Mouse (Mus musculus): ENCODE results near the gene Gpatch4. TPM values are rescaled to one million over a fixed set of nuclear protein-coding genes. Genes with fewer than 3 reads are reported as not detected.

Gene Gpatch4
- total and polyA plus RNA-seq, 3 experiments = 105 to 240 (median 135) TPM

DNA sequence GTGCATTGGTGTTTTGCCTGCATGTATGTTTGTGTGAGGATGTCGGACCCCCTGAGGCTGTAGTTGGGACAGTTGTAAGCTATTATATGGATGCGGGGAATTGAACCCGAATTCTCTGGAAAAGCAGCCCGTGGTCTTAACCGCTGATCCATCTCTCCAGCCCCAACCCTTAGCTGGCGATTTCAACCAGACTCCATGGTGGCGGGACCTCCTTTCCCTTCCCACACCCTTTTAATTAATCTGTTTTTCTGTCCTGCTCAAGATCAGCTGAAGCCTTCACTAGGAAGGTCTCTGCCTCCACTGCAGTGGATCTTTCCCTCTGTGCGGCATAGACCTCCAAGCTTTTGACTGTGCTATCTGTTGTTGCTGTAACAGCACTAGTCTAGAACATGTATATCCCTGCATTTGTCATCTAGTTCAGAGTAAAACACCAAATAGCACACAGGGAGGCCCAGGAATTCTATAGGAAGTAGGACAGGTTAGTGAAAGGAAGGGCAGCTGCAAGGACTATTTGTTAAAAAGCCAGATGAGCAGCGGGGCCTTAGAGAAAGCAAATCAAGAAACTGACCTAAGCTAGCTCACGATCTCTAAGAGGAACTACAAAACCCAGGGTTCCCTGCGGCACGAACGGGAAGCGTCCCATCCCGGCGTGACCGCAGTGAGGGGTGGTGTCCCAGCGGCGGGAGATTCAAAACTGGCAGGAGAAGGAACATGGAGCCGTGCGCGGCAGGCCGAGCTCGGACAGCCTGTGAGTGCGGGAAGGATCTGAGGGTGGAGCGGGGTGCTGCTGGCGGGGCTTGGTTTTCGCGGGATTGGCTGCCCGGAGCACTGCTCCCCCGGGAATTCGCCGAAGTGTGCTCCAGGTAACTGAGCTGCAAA, 38.7 kb downstream of the Gpatch4 start, which contains the start of gene Iqgap3:
Gene Iqgap3, plus strand, starts transcription at position 627 of the 879 bp plus-strand sequence.
- H3K4me1 ChIP-seq (ENCODE audit: control insufficient read depth in 1 of 2, insufficient read depth in 2 of 2, low read length in 2 of 2) = peaks cover 3 to 10% of the 10 kb centered on the region in 2 experiments
- DNase-seq (ENCODE audit: low read depth, low spot score) = peak; percentile 95
- peaks cover 13% of the 10 kb centered on the region for H3K79me2 ChIP-seq (ENCODE audit: control insufficient read depth, insufficient read depth, low read length, poor library complexity)
- peak within 1 kb of the TSS; percentile 48 for H3K27ac ChIP-seq (ENCODE audit: control insufficient read depth, low read depth, low read length)
- H3K4me3 ChIP-seq (ENCODE audit: control insufficient read depth in 1 of 2, insufficient read depth in 1 of 2, low read depth in 2 of 2, low read length in 2 of 2) = peak within 1 kb of the TSS; percentile 69 to 75
- no peaks in the 10 kb centered on the region for H3K9me3 ChIP-seq (replicated peaks; ENCODE audit: insufficient read depth, low read length)
- H3K36me3 ChIP-seq (ENCODE audit: control insufficient read depth in 1 of 2, insufficient read depth in 2 of 2, low read length in 2 of 2) = peaks cover 0 to 4% of the 10 kb centered on the region in 2 experiments; a peak in 2 of 4 replicates
- H3K27me3 ChIP-seq (ENCODE audit: control insufficient read depth in 1 of 2, insufficient read depth in 2 of 2, low read length in 2 of 2) = peaks cover 12 to 13% of the 10 kb centered on the region in 2 experiments
- H3K9ac ChIP-seq (ENCODE audit: control insufficient read depth, low read depth, low read length, poor library complexity, severe bottlenecking) = peak within 1 kb of the TSS; percentile 68
- TF ChIP-seq ETS1 (IDR thresholded peaks at IDR 0.05; ENCODE audit: low read depth, low read length) = 0 out of 2 replicates have a peak, but pooled peaks have one; percentile 32
- TF ChIP-seq ELF1 (IDR thresholded peaks at IDR 0.05; ENCODE audit: low read depth, low read length) = peak; percentile 94
- no peak for TF ChIP-seq MEF2A (IDR thresholded peaks at IDR 0.05; ENCODE audit: extremely low read depth, insufficient replicate concordance, low read depth, low read length, poor library complexity, severe bottlenecking)
- TF ChIP-seq MAFK (IDR thresholded peaks at IDR 0.05; ENCODE audit: borderline replicate concordance, low read depth, low read length) = no peak
- no peak for TF ChIP-seq ZNF384 (IDR thresholded peaks at IDR 0.05; ENCODE audit: low read depth, low read length)
- no peak for TF ChIP-seq GABPA (IDR thresholded peaks at IDR 0.05; ENCODE audit: low read depth, low read length)
- peak; percentile 99 for TF ChIP-seq SIN3A (IDR thresholded peaks at IDR 0.05; ENCODE audit: low read length)
- TF ChIP-seq POLR2AphosphoS2 (IDR thresholded peaks at IDR 0.05; ENCODE audit: low read length) = peak; percentile 73
- TF ChIP-seq ZKSCAN1 (IDR thresholded peaks at IDR 0.05; ENCODE audit: low read depth, low read length) = no peak
- TF ChIP-seq CTCF (IDR thresholded peaks at IDR 0.05 in 2 of 3, conservative IDR thresholded peaks at IDR 0.05 in 1 of 3; ENCODE audit: control insufficient read depth in 1 of 3, insufficient read depth in 1 of 3, low read depth in 2 of 3, low read length in 3 of 3, poor library complexity in 1 of 3, severe bottlenecking in 1 of 3) = no peak
- no peak for TF ChIP-seq TAL1 (IDR thresholded peaks at IDR 0.05; ENCODE audit: low read length)
- peak; percentile 98 for TF ChIP-seq MXI1 (IDR thresholded peaks at IDR 0.05; ENCODE audit: low read depth, low read length)
- no peak for TF ChIP-seq RAD21 (IDR thresholded peaks at IDR 0.05; ENCODE audit: low read depth, low read length)
- no peak for TF ChIP-seq SMC3 (IDR thresholded peaks at IDR 0.05; ENCODE audit: low read depth, low read length)
- peak; percentile 80 for TF ChIP-seq USF1 (IDR thresholded peaks at IDR 0.05; ENCODE audit: low read depth, low read length)
- TF ChIP-seq TBP (IDR thresholded peaks at IDR 0.05; ENCODE audit: low read depth, low read length) = peak; percentile 65
- TF ChIP-seq NRF1 (IDR thresholded peaks at IDR 0.05; ENCODE audit: insufficient read depth, low read depth, low read length, poor library complexity, severe bottlenecking) = 0 out of 2 replicates have a peak, but pooled peaks have one; percentile 12
- TF ChIP-seq USF2 (IDR thresholded peaks at IDR 0.05; ENCODE audit: borderline replicate concordance in 1 of 2, insufficient read depth in 1 of 2, low read depth in 1 of 2, low read length in 2 of 2) = no peak
- TF ChIP-seq JUND (IDR thresholded peaks at IDR 0.05; ENCODE audit: low read depth, low read length) = no peak
- peak; percentile 73 for TF ChIP-seq MAX (IDR thresholded peaks at IDR 0.05; ENCODE audit: low read length)
- TF ChIP-seq BHLHE40 (IDR thresholded peaks at IDR 0.05; ENCODE audit: borderline replicate concordance, low read depth, low read length) = no peak
- TF ChIP-seq POLR2A (IDR thresholded peaks at IDR 0.05; ENCODE audit: control insufficient read depth in 1 of 2, insufficient read depth in 1 of 2, low read depth in 1 of 2, low read length in 2 of 2, poor library complexity in 1 of 2) = peak in 1 of 2 experiments; percentile 85; a peak in 3 of 4 replicates
- no peak for TF ChIP-seq POLR2AphosphoS5 (IDR thresholded peaks at IDR 0.05; ENCODE audit: borderline replicate concordance, low read depth, low read length)
- TF ChIP-seq NELFE (IDR thresholded peaks at IDR 0.05; ENCODE audit: low read depth, low read length) = peak; percentile 73
- TF ChIP-seq TCF12 (IDR thresholded peaks at IDR 0.05; ENCODE audit: low read depth, low read length) = no peak
- peak; percentile 99 for TF ChIP-seq HCFC1 (IDR thresholded peaks at IDR 0.05; ENCODE audit: low read depth, low read length)
- peak; percentile 99 for TF ChIP-seq E2F4 (IDR thresholded peaks at IDR 0.05; ENCODE audit: borderline replicate concordance, low read depth, low read length)
- TF ChIP-seq CHD2 (IDR thresholded peaks at IDR 0.05; ENCODE audit: low read length) = peak; percentile 53
- 0 out of 2 replicates have a peak, but pooled peaks have one; percentile 46 for TF ChIP-seq CHD1 (IDR thresholded peaks at IDR 0.05; ENCODE audit: low read depth, low read length)
- no peak for TF ChIP-seq ZC3H11A (IDR thresholded peaks at IDR 0.05; ENCODE audit: low read depth, low read length)
- peak; percentile 84 for TF ChIP-seq MAZ (IDR thresholded peaks at IDR 0.05; ENCODE audit: low read depth, low read length)
- no peak for TF ChIP-seq RCOR1 (IDR thresholded peaks at IDR 0.05; ENCODE audit: low read depth, low read length)
- peak; percentile 93 for TF ChIP-seq KAT2A (conservative IDR thresholded peaks at IDR 0.05; ENCODE audit: low read depth, low read length)
- TF ChIP-seq UBTF (IDR thresholded peaks at IDR 0.05; ENCODE audit: borderline replicate concordance, insufficient read depth, low read depth, low read length) = no peak
- no peak for TF ChIP-seq GATA1 (IDR thresholded peaks at IDR 0.05; ENCODE audit: low read depth, low read length)
